Mouse (Mus musculus): Measurements from ENCODE around the gene Sox6. TPM values are rescaled to one million over a fixed set of nuclear protein-coding genes. Genes with fewer than 3 reads are reported as not detected.

The Sox6 gene
- polyA plus RNA-seq, 1 experiment from 2014 or later: 84.4 TPM

DNA sequence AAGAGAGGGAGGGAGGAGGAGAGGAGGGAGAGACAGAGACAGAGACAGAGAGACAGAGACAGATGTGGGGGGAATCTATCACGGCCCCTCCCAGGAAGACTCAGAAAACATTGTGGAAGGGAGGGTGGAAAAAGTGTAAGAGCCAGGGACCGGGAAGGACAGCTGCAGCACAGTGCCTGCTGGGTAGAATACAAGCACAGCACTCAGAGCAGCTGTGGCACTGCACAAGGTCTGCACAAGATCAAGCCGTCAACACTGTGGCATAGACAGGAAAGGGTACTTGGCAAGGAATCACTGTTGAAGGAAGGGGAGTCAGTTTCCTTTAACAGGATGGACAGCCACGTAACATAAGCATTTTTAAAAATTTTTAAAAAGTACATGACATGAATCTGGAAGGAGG, 258.4 kb downstream of the Sox6 start:
- no peak for ATAC-seq (ENCODE audit: insufficient read depth)
- Histone ChIP-seq H3K9ac (no peak overlapping the region), H3K36me3 (replicated peaks) (peaks cover 46% of the 10 kb centered on the region), H3K27ac (replicated peaks) (no peak overlapping the region), H3K9me3 (replicated peaks) (no peaks in the 10 kb centered on the region), H3K4me3 (replicated peaks) (no peak overlapping the region), H3K27me3 (no peaks in the 10 kb centered on the region), H3K4me2 (no peak overlapping the region), H3K4me1 (replicated peaks) (peaks cover 13% of the 10 kb centered on the region)
- 78% methylated on average over 4 of the region's 4 CpGs for WGBS (ENCODE audit: insufficient replicate concordance)

GRCm38 (mm10) chr7:115779544-115779943, 259.1 kb downstream of the Sox6 start:
- Histone ChIP-seq H3K4me2 (no peak overlapping the region), H3K27ac (replicated peaks) (no peak overlapping the region), H3K9me3 (replicated peaks) (no peaks in the 10 kb centered on the region), H3K4me1 (replicated peaks) (peaks cover 7% of the 10 kb centered on the region), H3K4me3 (replicated peaks) (no peak overlapping the region), H3K27me3 (no peaks in the 10 kb centered on the region), H3K9ac (no peak overlapping the region), H3K36me3 (replicated peaks) (peaks cover 52% of the 10 kb centered on the region)
- ATAC-seq (ENCODE audit: insufficient read depth): no peak
- WGBS (ENCODE audit: insufficient replicate concordance): 92% methylated on average over 2 of the region's 2 CpGs

- WGBS (ENCODE audit: insufficient replicate concordance): 77% methylated on average over 7 of the region's 7 CpGs
- Histone ChIP-seq H3K4me3 (replicated peaks) (no peak overlapping the region), H3K4me2 (no peak overlapping the region), H3K4me1 (replicated peaks) (peaks cover 7% of the 10 kb centered on the region; the same call in 1 of the 2 replicates), H3K36me3 (replicated peaks) (peaks cover 54% of the 10 kb centered on the region), H3K9me3 (replicated peaks) (no peaks in the 10 kb centered on the region), H3K9ac (no peak overlapping the region), H3K27ac (replicated peaks) (no peak overlapping the region), H3K27me3 (no peaks in the 10 kb centered on the region)
- no peak for ATAC-seq (ENCODE audit: insufficient read depth)
Observed at GRCm38 (mm10) chr7:115776736-115777135, 261.9 kb downstream of the Sox6 start.

GRCm38 (mm10) chr7:115776324-115776723, 262.3 kb downstream of the Sox6 start:
- Histone ChIP-seq H3K9ac (no peak overlapping the region), H3K4me2 (no peak overlapping the region), H3K36me3 (replicated peaks) (peaks cover 54% of the 10 kb centered on the region), H3K9me3 (replicated peaks) (no peaks in the 10 kb centered on the region), H3K27ac (replicated peaks) (no peak overlapping the region), H3K4me1 (replicated peaks) (peaks cover 7% of the 10 kb centered on the region; the same call in 1 of the 2 replicates), H3K4me3 (replicated peaks) (no peak overlapping the region), H3K27me3 (no peaks in the 10 kb centered on the region)
- WGBS (ENCODE audit: insufficient replicate concordance): 43% methylated on average over 5 of the region's 5 CpGs
- peak; percentile 81 for ATAC-seq (ENCODE audit: insufficient read depth)

- Histone ChIP-seq H3K9ac (no peak overlapping the region), H3K27me3 (no peaks in the 10 kb centered on the region), H3K36me3 (replicated peaks) (peaks cover 3% of the 10 kb centered on the region; the same call in 1 of the 2 replicates), H3K9me3 (replicated peaks) (no peaks in the 10 kb centered on the region), H3K4me2 (no peak overlapping the region), H3K4me3 (replicated peaks) (no peak overlapping the region), H3K27ac (replicated peaks) (no peak overlapping the region), H3K4me1 (replicated peaks) (no peaks in the 10 kb centered on the region)
- no peak for ATAC-seq (ENCODE audit: insufficient read depth)
- 85% methylated on average over 8 of the region's 8 CpGs for WGBS (ENCODE audit: insufficient replicate concordance)
Observed at GRCm38 (mm10) chr7:115766316-115766715, 272.3 kb downstream of the Sox6 start.

DNA sequence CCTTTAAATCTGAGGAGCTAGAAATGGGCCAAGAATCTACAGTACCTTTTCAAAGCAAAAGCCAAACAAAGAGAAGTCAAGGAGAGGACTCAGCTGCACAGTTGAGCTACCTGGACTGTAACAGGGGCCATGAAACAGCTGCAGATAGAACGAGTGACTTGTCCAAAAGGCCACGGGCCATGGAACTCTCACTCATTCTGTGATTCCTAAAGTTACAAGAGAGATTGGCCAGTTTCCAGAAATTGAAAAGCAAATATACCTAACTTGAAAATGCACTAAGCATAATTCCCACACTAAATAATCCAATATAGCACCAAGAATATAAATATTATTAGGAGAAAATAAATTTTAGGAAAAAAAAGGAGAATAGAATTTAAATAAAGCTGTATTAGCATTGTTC, 274.7 kb downstream of the Sox6 start:
- Histone ChIP-seq H3K36me3 (replicated peaks) (peaks cover 3% of the 10 kb centered on the region; the same call in 1 of the 2 replicates), H3K27me3 (no peaks in the 10 kb centered on the region), H3K4me1 (replicated peaks) (no peaks in the 10 kb centered on the region), H3K27ac (replicated peaks) (no peak overlapping the region), H3K4me3 (replicated peaks) (no peak overlapping the region), H3K9ac (no peak overlapping the region), H3K4me2 (no peak overlapping the region), H3K9me3 (replicated peaks) (no peaks in the 10 kb centered on the region)
- WGBS (ENCODE audit: insufficient replicate concordance): 78% methylated on average over 2 of the region's 2 CpGs
- ATAC-seq (ENCODE audit: insufficient read depth): no peak

- H3K4me3 ChIP-seq (replicated peaks): no peak overlapping the region
- 19% methylated on average over 1 of the region's 1 CpGs for WGBS (ENCODE audit: insufficient replicate concordance)
Observed at GRCm38 (mm10) chr7:115758172-115758571, 280.4 kb downstream of the Sox6 start.

GRCm38 (mm10) chr7:115755272-115755671, 283.3 kb downstream of the Sox6 start:
- Histone ChIP-seq H3K9ac (no peak overlapping the region), H3K36me3 (replicated peaks) (peaks cover 5% of the 10 kb centered on the region; the same call in 1 of the 2 replicates), H3K4me3 (replicated peaks) (no peak overlapping the region), H3K4me2 (no peak overlapping the region), H3K27me3 (no peaks in the 10 kb centered on the region), H3K9me3 (replicated peaks) (no peaks in the 10 kb centered on the region), H3K4me1 (replicated peaks) (no peaks in the 10 kb centered on the region; the same call in 1 of the 2 replicates), H3K27ac (replicated peaks) (no peak overlapping the region)
- ATAC-seq (ENCODE audit: insufficient read depth): no peak
- 80% methylated on average over 4 of the region's 4 CpGs for WGBS (ENCODE audit: insufficient replicate concordance)

More at GRCm38 (mm10) chr7:115758172-115758571, 280.4 kb downstream of the Sox6 start:
- Histone ChIP-seq H3K4me1 (replicated peaks) (no peaks in the 10 kb centered on the region; the same call in 1 of the 2 replicates), H3K9me3 (replicated peaks) (no peaks in the 10 kb centered on the region), H3K4me2 (no peak overlapping the region), H3K9ac (no peak overlapping the region), H3K27ac (replicated peaks) (no peak overlapping the region), H3K27me3 (no peaks in the 10 kb centered on the region), H3K36me3 (replicated peaks) (peaks cover 5% of the 10 kb centered on the region; the same call in 1 of the 2 replicates)
- ATAC-seq (ENCODE audit: insufficient read depth): no peak

DNA sequence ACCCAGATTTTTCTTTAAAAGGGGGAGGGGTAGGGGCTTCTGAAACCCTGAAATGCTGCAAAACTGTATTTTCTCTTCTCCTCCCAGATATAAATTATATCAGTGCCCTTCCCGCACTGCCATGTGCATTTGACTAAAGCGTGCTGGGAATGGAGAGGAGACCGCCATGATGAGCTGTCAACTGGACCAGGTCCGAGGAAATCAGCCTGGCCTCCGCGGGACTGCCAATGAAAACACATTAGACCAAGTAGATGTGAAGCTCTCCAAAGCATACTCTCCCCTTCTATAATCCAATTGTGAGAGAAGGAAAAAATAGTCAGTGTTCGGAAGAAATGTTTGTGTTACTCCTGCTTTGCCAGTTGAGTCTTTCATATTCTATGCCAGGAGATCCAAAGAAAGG, 284.4 kb downstream of the Sox6 start:
- no peak overlapping the region for H3K27ac ChIP-seq (replicated peaks)
- H3K4me1 ChIP-seq (replicated peaks): no peaks in the 10 kb centered on the region; the same call in 1 of the 2 replicates
- no peaks in the 10 kb centered on the region for H3K9me3 ChIP-seq (replicated peaks)
- no peak overlapping the region for H3K9ac ChIP-seq
- H3K4me3 ChIP-seq (replicated peaks): no peak overlapping the region
- H3K4me2 ChIP-seq: no peak overlapping the region
- 88% methylated on average over 7 of the region's 7 CpGs for WGBS (ENCODE audit: insufficient replicate concordance)
- peaks cover 5% of the 10 kb centered on the region; the same call in 1 of the 2 replicates for H3K36me3 ChIP-seq (replicated peaks)
- H3K27me3 ChIP-seq: no peaks in the 10 kb centered on the region
- ATAC-seq (ENCODE audit: insufficient read depth): no peak

DNA sequence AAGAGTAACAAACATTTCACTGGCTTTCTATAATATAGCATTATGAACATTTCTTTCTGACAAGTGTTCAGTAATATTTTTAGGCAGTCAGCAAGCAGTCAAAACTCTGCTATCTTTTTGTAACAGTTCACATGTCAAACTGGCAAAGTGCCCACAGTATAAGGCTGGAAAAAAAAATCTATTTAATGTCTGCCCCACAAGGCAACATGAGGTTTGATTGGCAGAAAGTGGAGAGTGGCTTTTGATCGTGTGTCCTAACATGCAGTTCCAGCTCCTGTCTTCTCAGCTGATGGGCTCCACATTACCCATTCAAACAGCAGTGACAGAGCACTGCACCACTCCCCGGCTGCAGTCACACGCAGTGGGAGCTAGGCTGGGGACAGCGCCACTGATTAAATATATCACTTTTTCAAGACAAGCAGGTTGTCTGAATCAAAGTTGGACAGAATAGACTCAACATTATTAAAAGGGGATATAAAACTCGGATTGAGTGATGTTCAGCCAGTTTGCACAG, 286.4 kb downstream of the Sox6 start:
- Histone ChIP-seq H3K9me3 (replicated peaks) (no peaks in the 10 kb centered on the region), H3K4me2 (no peak overlapping the region), H3K27me3 (no peaks in the 10 kb centered on the region), H3K36me3 (replicated peaks) (peaks cover 5% of the 10 kb centered on the region; the same call in 1 of the 2 replicates), H3K27ac (replicated peaks) (no peak overlapping the region), H3K4me3 (replicated peaks) (no peak overlapping the region), H3K9ac (no peak overlapping the region), H3K4me1 (replicated peaks) (no peaks in the 10 kb centered on the region; the same call in 1 of the 2 replicates)
- WGBS (ENCODE audit: insufficient replicate concordance): 53% methylated on average over 5 of the region's 5 CpGs
- no peak for ATAC-seq (ENCODE audit: insufficient read depth)

- no peaks in the 10 kb centered on the region for H3K27me3 ChIP-seq
- H3K36me3 ChIP-seq (replicated peaks): peaks cover 5% of the 10 kb centered on the region; the same call in 1 of the 2 replicates
- H3K4me3 ChIP-seq (replicated peaks): no peak overlapping the region
- WGBS (ENCODE audit: insufficient replicate concordance): 79% methylated on average over 3 of the region's 3 CpGs
- H3K4me1 ChIP-seq (replicated peaks): no peaks in the 10 kb centered on the region; the same call in 1 of the 2 replicates
- no peak overlapping the region for H3K27ac ChIP-seq (replicated peaks)
- H3K9ac ChIP-seq: no peak overlapping the region
- H3K4me2 ChIP-seq: no peak overlapping the region
- ATAC-seq (ENCODE audit: insufficient read depth): no peak
- H3K9me3 ChIP-seq (replicated peaks): no peaks in the 10 kb centered on the region
Observed at GRCm38 (mm10) chr7:115751083-115751482, 287.5 kb downstream of the Sox6 start.

Measured in liver, embryonic 15.5 days (tissue).